Mouse (Mus musculus) embryonic facial prominence, embryonic 13.5 days (tissue): ENCODE results near the gene Ubac2. TPM values are rescaled to one million over a fixed set of nuclear protein-coding genes. Genes with fewer than 3 reads are reported as not detected.
A peak's percentile ranks its signal among the peaks of the same experiment; 100 is the strongest.

Experiments
- ATAC-seq: fragments of 200-750 bp; cut with Nextera tagmentation; 2 replicates; pipeline ENCODE4 v1.8.0; 2017; ENCODE audit warnings: low read depth; ENCODE audit not compliant: insufficient number of reproducible peaks, insufficient read depth, low FRiP score, low TSS enrichment
- H3K27ac ChIP-seq: fragments of 300-500 bp; sonication (generic); 2 replicates; pipeline ENCODE4 v1.5.1; 2015; ENCODE audit warnings: moderate library complexity, mild to moderate bottlenecking, inconsistent platforms
- H3K27me3 ChIP-seq: fragments of 300-500 bp; sonication (generic); 2 replicates; pipeline ENCODE4 v1.6.1; 2015; ENCODE audit warnings: mild to moderate bottlenecking, inconsistent platforms
- H3K36me3 ChIP-seq: fragments of 300-500 bp; sonication (generic); 2 replicates; pipeline ENCODE4 v1.6.1; 2015; ENCODE audit warnings: mild to moderate bottlenecking, inconsistent platforms
- H3K4me1 ChIP-seq: fragments of 300-500 bp; sonication (generic); 2 replicates; pipeline ENCODE4 v1.6.1; 2015; ENCODE audit warnings: inconsistent platforms
- H3K4me2 ChIP-seq: fragments of 300-500 bp; sonication (generic); 2 replicates; pipeline ENCODE4 v1.6.1; 2015; ENCODE audit warnings: moderate library complexity, mild to moderate bottlenecking, inconsistent platforms
- H3K4me3 ChIP-seq: fragments of 300-500 bp; sonication (generic); 2 replicates; pipeline ENCODE4 v1.5.1; 2015; ENCODE audit warnings: mild to moderate bottlenecking, inconsistent platforms
- H3K9ac ChIP-seq: fragments of 300-500 bp; sonication (generic); 2 replicates; pipeline ENCODE4 v1.6.1; 2015; ENCODE audit warnings: mild to moderate bottlenecking, inconsistent platforms
- H3K9me3 ChIP-seq: fragments of 300-500 bp; sonication (generic); 2 replicates; pipeline ENCODE4 v1.6.1; 2016; ENCODE audit warnings: inconsistent platforms
- WGBS: fragments of 180-500 bp; shearing (Covaris S2); methylation state at CpG from one replicate; pipeline ENCODE4 v1.1.7; 2015; ENCODE audit warnings: mixed read lengths; 5-methylcytosine and 5-hydroxymethylcytosine counted together
- polyA plus RNA-seq: library from polyadenylated mRNA; unstranded; fragments of >200 nt; fragmentation: Nextera tagmentation; extraction: Ambion mirVana; gene quantifications from 2 replicates; pipeline ENCODE4 v1.2.1, GENCODE M21; 2015

The Ubac2 gene
- polyA plus RNA-seq, 1 experiment from 2014 or later: 72.9 TPM

DNA sequence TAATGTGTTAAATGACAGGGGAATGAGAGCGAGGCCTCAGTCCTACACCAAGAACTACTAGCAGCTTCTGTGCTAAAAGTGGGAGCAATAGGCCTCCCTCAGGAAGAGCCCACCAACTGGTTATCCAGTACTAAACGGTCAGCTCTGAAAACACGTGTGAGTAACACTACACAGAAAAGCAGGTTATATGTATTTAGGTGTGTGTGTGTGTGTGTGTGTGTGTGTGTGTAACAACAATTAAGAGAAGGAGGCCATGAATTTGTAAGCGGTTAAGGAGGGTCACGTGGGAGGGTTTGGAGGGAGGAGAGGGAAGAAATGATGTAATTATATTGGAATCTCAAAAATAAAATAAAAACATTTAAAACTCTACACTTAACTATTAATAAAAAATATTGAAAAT, 36.7 kb downstream of the Ubac2 start:
- ATAC-seq: no peak
- Histone ChIP-seq H3K4me3 (no peak overlapping the region), H3K27ac (no peak overlapping the region), H3K9ac (no peak overlapping the region), H3K4me2 (no peak overlapping the region), H3K36me3 (peaks cover 47% of the 10 kb centered on the region), H3K27me3 (no peaks in the 10 kb centered on the region), H3K9me3 (no peaks in the 10 kb centered on the region), H3K4me1 (no peaks in the 10 kb centered on the region; the same call in 1 of the 2 replicates)
- whole genome bisulfite sequencing: 86% methylated on average over 5 of the region's 5 CpGs

DNA sequence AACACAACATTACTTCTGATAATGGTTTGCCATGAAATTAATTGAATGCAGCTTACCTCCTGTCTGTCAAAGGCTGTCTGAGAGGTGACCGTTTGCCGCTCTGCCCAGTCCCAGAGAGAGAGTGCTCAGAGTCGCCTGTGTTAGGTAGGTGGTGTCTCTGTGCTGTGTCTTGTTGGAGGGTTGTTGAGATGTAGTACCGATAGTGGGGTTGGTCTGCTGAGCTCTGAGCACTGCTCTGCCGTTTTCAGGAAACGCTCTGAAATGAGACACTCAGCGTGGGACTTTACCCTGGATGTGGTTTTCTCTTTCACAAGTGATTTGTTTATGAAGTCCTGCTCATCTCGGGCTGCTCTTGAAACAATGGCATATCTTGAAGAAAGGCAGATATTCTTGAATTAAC, 37.2 kb downstream of the Ubac2 start, which contains the start of gene Gpr18:
Gene Gpr18 (minus strand): TSS at position 161 of the 400 bp plus-strand sequence.
- Histone ChIP-seq H3K4me2 (no peak within 1 kb of the TSS), H3K9me3 (no peaks in the 10 kb centered on the region), H3K27me3 (no peaks in the 10 kb centered on the region), H3K9ac (no peak within 1 kb of the TSS), H3K4me1 (peaks cover 3% of the 10 kb centered on the region), H3K27ac (no peak within 1 kb of the TSS), H3K4me3 (no peak within 1 kb of the TSS), H3K36me3 (peaks cover 43% of the 10 kb centered on the region)
- 70% methylated on average over 8 of the region's 8 CpGs for WGBS
- ATAC-seq: no peak

GRCm38 (mm10) chr14:121916311-121917094, 38.1 kb downstream of the Ubac2 start:
- 89% methylated on average over 6 of the region's 6 CpGs for WGBS

GRCm38 (mm10) chr14:121918266-121918665, 39.8 kb downstream of the Ubac2 start:
- H3K27ac ChIP-seq: no peak overlapping the region
- no peak for ATAC-seq
- peaks cover 24% of the 10 kb centered on the region for H3K36me3 ChIP-seq
- no peak overlapping the region for H3K4me2 ChIP-seq
- no peaks in the 10 kb centered on the region for H3K27me3 ChIP-seq
- H3K9me3 ChIP-seq: no peaks in the 10 kb centered on the region
- 81% methylated on average over 3 of the region's 3 CpGs for WGBS
- H3K4me3 ChIP-seq: no peak overlapping the region
- peaks cover 7% of the 10 kb centered on the region for H3K4me1 ChIP-seq
- no peak overlapping the region for H3K9ac ChIP-seq

More at GRCm38 (mm10) chr14:121916311-121917094, 38.1 kb downstream of the Ubac2 start:
- no peak for ATAC-seq
- Histone ChIP-seq H3K9me3 (no peaks in the 10 kb centered on the region), H3K4me3 (no peak overlapping the region), H3K27ac (no peak overlapping the region), H3K4me1 (peaks cover 7% of the 10 kb centered on the region), H3K27me3 (no peaks in the 10 kb centered on the region), H3K36me3 (peaks cover 39% of the 10 kb centered on the region), H3K4me2 (no peak overlapping the region), H3K9ac (no peak overlapping the region)

GRCm38 (mm10) chr14:121919752-121920151, 41.3 kb downstream of the Ubac2 start:
- no peak overlapping the region for H3K4me3 ChIP-seq
- peaks cover 21% of the 10 kb centered on the region for H3K36me3 ChIP-seq
- 20% methylated on average over 3 of the region's 3 CpGs for WGBS
- no peaks in the 10 kb centered on the region for H3K9me3 ChIP-seq
- H3K9ac ChIP-seq: no peak overlapping the region
- no peak overlapping the region for H3K4me2 ChIP-seq
- no peak for ATAC-seq
- no peaks in the 10 kb centered on the region for H3K27me3 ChIP-seq
- H3K27ac ChIP-seq: no peak overlapping the region
- peaks cover 12% of the 10 kb centered on the region for H3K4me1 ChIP-seq

DNA sequence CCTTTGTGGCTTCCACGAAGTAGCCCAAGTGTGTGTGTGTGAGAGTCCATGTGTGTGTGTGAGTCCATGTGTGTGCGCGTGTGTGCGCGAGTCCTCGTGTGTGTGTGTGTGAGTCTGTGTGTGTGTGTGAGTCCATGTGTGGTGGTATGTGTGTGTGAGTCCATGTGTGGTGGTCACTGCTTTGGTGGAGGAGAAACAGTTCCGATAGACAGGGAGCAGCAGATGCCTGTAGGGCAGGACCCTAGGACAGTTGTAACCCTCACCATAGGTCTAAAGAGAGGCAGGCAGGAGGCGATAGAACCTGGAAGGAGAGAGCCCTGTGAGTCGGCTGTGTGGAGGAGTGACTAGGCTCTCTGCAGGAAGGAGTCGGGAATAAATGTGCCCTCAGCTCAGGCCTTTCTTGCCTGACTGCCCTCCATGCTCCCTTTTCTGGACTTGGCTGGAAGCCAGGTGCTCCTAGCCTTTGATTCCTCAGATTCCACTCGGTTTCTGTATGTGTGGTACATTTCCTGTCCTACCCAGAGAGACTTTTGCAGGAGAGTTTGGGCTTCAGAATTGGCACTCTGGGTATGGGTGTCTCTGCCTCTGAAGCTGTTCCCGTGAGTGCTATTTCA, 42.2 kb downstream of the Ubac2 start:
- ATAC-seq: no peak
- Histone ChIP-seq H3K4me1 (peaks cover 12% of the 10 kb centered on the region), H3K9ac (peak overlapping the region; percentile 37; the same call in 1 of the 2 replicates), H3K4me2 (no peak overlapping the region), H3K9me3 (no peaks in the 10 kb centered on the region), H3K27me3 (no peaks in the 10 kb centered on the region), H3K36me3 (peaks cover 20% of the 10 kb centered on the region), H3K4me3 (no peak overlapping the region), H3K27ac (peak overlapping the region; percentile 5; the same call in 1 of the 2 replicates)
- 80% methylated on average over 12 of the region's 12 CpGs for WGBS

- Histone ChIP-seq H3K9ac (no peak overlapping the region), H3K27me3 (no peaks in the 10 kb centered on the region), H3K9me3 (no peaks in the 10 kb centered on the region), H3K36me3 (peaks cover 14% of the 10 kb centered on the region), H3K4me2 (no peak overlapping the region), H3K4me1 (peaks cover 12% of the 10 kb centered on the region), H3K27ac (no peak overlapping the region), H3K4me3 (no peak overlapping the region)
- WGBS: 83% methylated on average over 4 of the region's 4 CpGs
- no peak for ATAC-seq
Observed at GRCm38 (mm10) chr14:121922016-121922415, 43.6 kb downstream of the Ubac2 start.

DNA sequence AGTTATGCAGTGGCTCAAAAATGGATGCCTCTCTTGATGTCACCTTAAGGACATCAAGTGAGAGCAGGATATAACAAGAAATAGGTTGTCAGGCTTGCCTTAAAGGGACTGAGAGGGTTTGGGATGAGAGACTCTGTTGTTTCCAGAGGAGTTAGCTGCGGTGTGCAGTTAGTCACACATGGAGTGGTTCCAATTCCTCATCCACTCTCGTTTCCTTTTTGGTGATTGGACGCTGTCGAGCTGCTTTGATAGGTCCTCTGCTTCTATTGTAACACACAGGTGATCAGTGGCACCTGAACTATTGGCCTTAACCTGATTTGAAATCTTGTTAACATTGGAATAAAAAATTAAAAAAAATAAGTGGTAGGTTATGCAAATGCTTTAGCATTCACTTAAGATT, 44.3 kb downstream of the Ubac2 start:
- Histone ChIP-seq H3K4me2 (no peak overlapping the region), H3K27ac (no peak overlapping the region), H3K9ac (no peak overlapping the region), H3K27me3 (no peaks in the 10 kb centered on the region), H3K4me1 (peaks cover 12% of the 10 kb centered on the region), H3K9me3 (no peaks in the 10 kb centered on the region), H3K36me3 (peaks cover 7% of the 10 kb centered on the region; the same call in 1 of the 2 replicates), H3K4me3 (no peak overlapping the region)
- ATAC-seq: no peak
- 81% methylated on average over 4 of the region's 4 CpGs for WGBS

- Histone ChIP-seq H3K9ac (no peak overlapping the region), H3K9me3 (no peaks in the 10 kb centered on the region), H3K4me2 (no peak overlapping the region), H3K27me3 (no peaks in the 10 kb centered on the region), H3K27ac (no peak overlapping the region), H3K4me1 (peaks cover 12% of the 10 kb centered on the region), H3K36me3 (no peaks in the 10 kb centered on the region), H3K4me3 (no peak overlapping the region)
- no peak for ATAC-seq
- WGBS: 83% methylated on average over 6 of the region's 6 CpGs
Observed at GRCm38 (mm10) chr14:121924876-121925275, 46.5 kb downstream of the Ubac2 start.

DNA sequence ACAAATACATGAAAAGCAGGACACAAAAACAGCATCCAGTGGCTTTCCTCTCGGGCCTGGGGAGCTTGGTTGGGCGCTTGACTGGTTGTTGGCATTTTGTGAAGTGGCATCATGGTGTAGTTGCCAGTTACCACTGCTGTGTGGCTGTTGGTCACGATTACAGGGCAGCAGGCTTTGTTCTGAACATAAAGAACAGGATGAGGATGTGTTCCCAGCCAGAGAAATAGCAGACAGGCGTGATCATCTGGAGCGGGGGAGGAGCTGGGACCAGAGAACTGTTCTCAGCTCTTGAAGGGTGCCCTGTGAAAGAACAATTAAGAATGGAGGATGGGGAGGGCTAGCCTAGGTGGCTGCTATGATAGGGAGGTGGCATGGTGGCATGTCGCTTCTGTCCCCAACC, 48.5 kb downstream of the Ubac2 start:
- Histone ChIP-seq H3K4me1 (peaks cover 10% of the 10 kb centered on the region), H3K36me3 (no peaks in the 10 kb centered on the region), H3K27me3 (no peaks in the 10 kb centered on the region), H3K4me2 (no peak overlapping the region), H3K9me3 (no peaks in the 10 kb centered on the region), H3K9ac (no peak overlapping the region), H3K4me3 (no peak overlapping the region), H3K27ac (no peak overlapping the region)
- 82% methylated on average over 6 of the region's 6 CpGs for WGBS
- ATAC-seq: no peak

DNA sequence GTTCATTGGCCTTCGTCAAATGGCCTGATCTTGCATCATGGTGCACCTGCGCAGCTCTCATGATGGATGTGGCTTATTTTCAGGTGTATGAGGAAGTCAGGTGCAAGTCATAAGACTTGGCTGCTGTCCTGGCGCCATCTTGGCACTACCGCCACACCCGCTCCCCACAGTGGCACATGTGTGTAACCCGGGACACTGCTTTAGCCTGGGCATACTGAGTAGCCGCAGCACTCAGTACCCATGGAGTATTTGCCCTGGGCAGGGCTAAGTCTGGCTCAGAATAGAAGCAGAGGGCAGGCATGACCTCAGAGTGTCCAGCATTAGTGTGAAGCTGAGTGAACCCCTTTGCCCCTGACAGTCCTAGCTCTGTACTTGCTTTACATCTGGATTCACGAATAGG, 49.0 kb downstream of the Ubac2 start:
- H3K9me3 ChIP-seq: no peaks in the 10 kb centered on the region
- 93% methylated on average over 8 of the region's 8 CpGs for WGBS
- H3K4me1 ChIP-seq: peaks cover 13% of the 10 kb centered on the region
- H3K4me3 ChIP-seq: no peak overlapping the region
- H3K27ac ChIP-seq: no peak overlapping the region
- H3K27me3 ChIP-seq: no peaks in the 10 kb centered on the region
- no peak overlapping the region for H3K4me2 ChIP-seq
- H3K9ac ChIP-seq: no peak overlapping the region
- ATAC-seq: no peak
- H3K36me3 ChIP-seq: no peaks in the 10 kb centered on the region
